Mouse (Mus musculus): ENCODE results near the gene Kcnc4. TPM values are rescaled to one million over a fixed set of nuclear protein-coding genes. Genes with fewer than 3 reads are reported as not detected.

Gene Kcnc4
- polyA plus RNA-seq, 1 experiment from 2014 or later, result 8.8 TPM

GRCm38 (mm10) chr3:107466577-107466976 lies 7.2 kb upstream of the Kcnc4 start:
- no peak overlapping the region for H3K27ac ChIP-seq (ENCODE audit: low read length)
- H3K27me3 ChIP-seq (ENCODE audit: control insufficient read depth, insufficient read depth, low read depth, low read length), result peaks cover 8% of the 10 kb centered on the region
- H3K9ac ChIP-seq (ENCODE audit: low read depth, low read length), result no peak overlapping the region
- ATAC-seq, result peak; percentile 40; the same call in 1 of the 2 replicates
- 2% methylated on average over 6 of the region's 6 CpGs for WGBS
- no peaks in the 10 kb centered on the region for H3K4me1 ChIP-seq (ENCODE audit: control insufficient read depth, insufficient read depth, low read length)
- no peaks in the 10 kb centered on the region for H3K9me3 ChIP-seq (replicated peaks; ENCODE audit: control insufficient read depth, low read length, poor library complexity, severe bottlenecking)
- H3K4me3 ChIP-seq (ENCODE audit: low read depth, low read length), result no peak overlapping the region
- no peak overlapping the region for H3K4me2 ChIP-seq (ENCODE audit: low read length)
- H3K36me3 ChIP-seq (ENCODE audit: control insufficient read depth, insufficient read depth, low read length), result no peaks in the 10 kb centered on the region

DNA sequence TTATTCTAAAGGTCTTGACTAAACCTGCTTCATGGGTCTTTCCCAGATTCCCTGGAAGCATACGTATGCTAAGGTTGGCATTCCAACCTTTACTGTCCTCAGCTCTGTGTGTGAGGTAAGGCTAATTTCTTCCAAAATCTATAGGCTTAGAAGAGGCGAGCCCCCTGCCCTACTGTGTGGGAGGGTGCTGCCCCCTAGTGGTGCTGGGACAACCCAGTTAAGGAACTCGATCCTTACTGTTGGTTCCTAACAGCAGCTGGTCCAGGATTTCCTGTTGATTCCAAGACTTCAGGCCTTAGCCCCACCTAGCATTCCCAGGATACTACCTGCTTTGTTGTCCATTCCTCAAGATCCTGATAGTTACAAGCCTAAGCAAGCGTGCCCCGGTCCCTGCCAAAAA lies 2.8 kb upstream of the Kcnc4 start:
- Histone ChIP-seq H3K4me2 (ENCODE audit: low read length) (no peak overlapping the region), H3K27ac (ENCODE audit: low read length) (no peak overlapping the region), H3K4me3 (ENCODE audit: low read depth, low read length) (no peak overlapping the region), H3K9me3 (replicated peaks; ENCODE audit: control insufficient read depth, low read length, poor library complexity, severe bottlenecking) (no peaks in the 10 kb centered on the region), H3K4me1 (ENCODE audit: control insufficient read depth, insufficient read depth, low read length) (peaks cover 10% of the 10 kb centered on the region), H3K36me3 (ENCODE audit: control insufficient read depth, insufficient read depth, low read length) (no peaks in the 10 kb centered on the region), H3K9ac (ENCODE audit: low read depth, low read length) (no peak overlapping the region), H3K27me3 (ENCODE audit: control insufficient read depth, insufficient read depth, low read depth, low read length) (peaks cover 28% of the 10 kb centered on the region)
- no peak for ATAC-seq
- whole genome bisulfite sequencing, result 13% methylated on average over 5 of the region's 5 CpGs

DNA sequence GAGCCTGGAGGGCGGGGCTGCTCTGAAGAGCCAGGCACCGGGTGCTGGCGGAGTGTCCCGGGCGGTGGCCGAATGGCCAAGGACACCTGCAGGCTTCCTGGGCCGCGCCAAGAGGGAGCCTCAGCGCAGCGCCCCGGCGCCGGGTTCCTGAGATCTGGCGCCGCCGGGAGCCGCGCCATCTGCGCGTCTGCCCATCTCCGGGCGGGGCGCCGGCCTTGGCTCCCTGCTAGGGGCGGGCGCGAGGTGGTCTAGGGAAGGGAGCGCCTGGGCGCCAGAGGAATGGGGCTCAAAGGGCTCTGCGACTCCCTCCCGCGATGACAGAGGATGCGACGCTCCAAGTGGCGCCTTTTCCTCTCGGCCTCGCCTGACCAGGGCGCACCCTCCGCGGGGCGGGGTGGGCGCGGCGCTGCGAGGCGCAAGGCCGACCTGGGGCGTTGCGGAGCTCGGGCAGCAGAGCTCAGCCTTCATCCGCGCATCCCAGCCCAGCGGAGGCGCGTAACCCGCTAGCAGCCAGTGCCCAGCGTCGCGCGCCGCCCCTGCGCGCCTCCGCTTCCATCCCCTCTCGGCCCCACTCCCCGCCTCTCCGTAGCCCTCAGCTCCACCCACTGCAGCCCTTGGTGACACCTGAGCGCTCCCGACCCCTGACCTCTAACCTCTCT lies 550 bp upstream of the Kcnc4 start:
- under 1% methylated on average over 62 of the region's 69 CpGs for WGBS
- Histone ChIP-seq H3K4me3 (ENCODE audit: low read depth, low read length) (peak overlapping the region; percentile 66), H3K4me1 (ENCODE audit: control insufficient read depth, insufficient read depth, low read length) (peaks cover 11% of the 10 kb centered on the region), H3K36me3 (ENCODE audit: control insufficient read depth, insufficient read depth, low read length) (no peaks in the 10 kb centered on the region), H3K27me3 (ENCODE audit: control insufficient read depth, insufficient read depth, low read depth, low read length) (peaks cover 36% of the 10 kb centered on the region), H3K9me3 (replicated peaks; ENCODE audit: control insufficient read depth, low read length, poor library complexity, severe bottlenecking) (no peaks in the 10 kb centered on the region), H3K9ac (ENCODE audit: low read depth, low read length) (peak overlapping the region; percentile 83), H3K27ac (ENCODE audit: low read length) (no peak overlapping the region), H3K4me2 (ENCODE audit: low read length) (peak overlapping the region; percentile 93)
- ATAC-seq, result peak; percentile 72

- Histone ChIP-seq H3K4me2 (ENCODE audit: low read length) (peak overlapping the region; percentile 93), H3K4me1 (ENCODE audit: control insufficient read depth, insufficient read depth, low read length) (peaks cover 11% of the 10 kb centered on the region), H3K36me3 (ENCODE audit: control insufficient read depth, insufficient read depth, low read length) (no peaks in the 10 kb centered on the region), H3K9ac (ENCODE audit: low read depth, low read length) (peak overlapping the region; percentile 83), H3K27ac (ENCODE audit: low read length) (no peak overlapping the region), H3K27me3 (ENCODE audit: control insufficient read depth, insufficient read depth, low read depth, low read length) (peaks cover 36% of the 10 kb centered on the region), H3K4me3 (ENCODE audit: low read depth, low read length) (peak overlapping the region; percentile 66), H3K9me3 (replicated peaks; ENCODE audit: control insufficient read depth, low read length, poor library complexity, severe bottlenecking) (no peaks in the 10 kb centered on the region)
- no peak; the same call in 1 of the 2 replicates for ATAC-seq
- 0% methylated on average over 46 of the region's 51 CpGs for WGBS
Measured at GRCm38 (mm10) chr3:107458528-107459195, 690 bp downstream of the Kcnc4 start.

- no peak overlapping the region for H3K27ac ChIP-seq (ENCODE audit: low read length)
Measured at GRCm38 (mm10) chr3:107458104-107458503, 1.2 kb downstream of the Kcnc4 start.

GRCm38 (mm10) chr3:107454280-107454679 lies 5.1 kb downstream of the Kcnc4 start:
- Histone ChIP-seq H3K9me3 (replicated peaks; ENCODE audit: control insufficient read depth, low read length, poor library complexity, severe bottlenecking) (no peaks in the 10 kb centered on the region), H3K4me1 (ENCODE audit: control insufficient read depth, insufficient read depth, low read length) (peaks cover 11% of the 10 kb centered on the region), H3K4me3 (ENCODE audit: low read depth, low read length) (no peak overlapping the region), H3K27ac (ENCODE audit: low read length) (no peak overlapping the region), H3K27me3 (ENCODE audit: control insufficient read depth, insufficient read depth, low read depth, low read length) (peaks cover 16% of the 10 kb centered on the region), H3K4me2 (ENCODE audit: low read length) (no peak overlapping the region), H3K36me3 (ENCODE audit: control insufficient read depth, insufficient read depth, low read length) (no peaks in the 10 kb centered on the region), H3K9ac (ENCODE audit: low read depth, low read length) (no peak overlapping the region)
- ATAC-seq, result no peak
- 83% methylated on average over 4 of the region's 4 CpGs for WGBS

More at GRCm38 (mm10) chr3:107458104-107458503, 1.2 kb downstream of the Kcnc4 start:
- no peak for ATAC-seq
- 3% methylated on average over 20 of the region's 23 CpGs for WGBS
- H3K36me3 ChIP-seq (ENCODE audit: control insufficient read depth, insufficient read depth, low read length), result no peaks in the 10 kb centered on the region
- H3K4me3 ChIP-seq (ENCODE audit: low read depth, low read length), result peak overlapping the region; percentile 66
- peak overlapping the region; percentile 93 for H3K4me2 ChIP-seq (ENCODE audit: low read length)
- peaks cover 34% of the 10 kb centered on the region for H3K27me3 ChIP-seq (ENCODE audit: control insufficient read depth, insufficient read depth, low read depth, low read length)
- H3K9me3 ChIP-seq (replicated peaks; ENCODE audit: control insufficient read depth, low read length, poor library complexity, severe bottlenecking), result no peaks in the 10 kb centered on the region
- peak overlapping the region; percentile 83 for H3K9ac ChIP-seq (ENCODE audit: low read depth, low read length)
- peaks cover 11% of the 10 kb centered on the region for H3K4me1 ChIP-seq (ENCODE audit: control insufficient read depth, insufficient read depth, low read length)

DNA sequence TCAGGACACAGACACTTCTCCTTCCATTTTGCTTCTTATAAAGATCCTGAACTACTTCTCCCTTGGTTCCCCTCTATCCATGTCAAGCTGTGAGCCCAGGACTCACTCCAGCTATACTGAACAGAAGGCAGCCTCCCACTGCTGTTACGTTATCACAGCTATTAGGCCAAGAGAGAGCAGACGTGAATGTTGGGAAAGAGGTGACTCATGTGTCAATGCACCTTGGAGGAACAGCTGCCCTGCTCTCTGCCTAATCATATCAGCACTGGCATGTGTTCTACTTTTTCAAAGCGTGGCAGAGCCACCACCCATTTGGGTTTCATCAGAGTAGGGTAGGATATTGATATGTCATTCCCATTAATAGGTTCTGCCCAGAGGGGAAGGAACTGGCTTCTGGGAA lies 12.5 kb downstream of the Kcnc4 start:
- no peaks in the 10 kb centered on the region for H3K9me3 ChIP-seq (replicated peaks; ENCODE audit: control insufficient read depth, low read length, poor library complexity, severe bottlenecking)
- H3K4me3 ChIP-seq (ENCODE audit: low read depth, low read length), result no peak overlapping the region
- H3K36me3 ChIP-seq (ENCODE audit: control insufficient read depth, insufficient read depth, low read length), result no peaks in the 10 kb centered on the region
- ATAC-seq, result no peak
- WGBS, result 84% methylated on average over 3 of the region's 3 CpGs
- no peak overlapping the region for H3K9ac ChIP-seq (ENCODE audit: low read depth, low read length)
- no peak overlapping the region for H3K4me2 ChIP-seq (ENCODE audit: low read length)
- H3K27ac ChIP-seq (ENCODE audit: low read length), result no peak overlapping the region
- H3K27me3 ChIP-seq (ENCODE audit: control insufficient read depth, insufficient read depth, low read depth, low read length), result no peaks in the 10 kb centered on the region
- no peaks in the 10 kb centered on the region for H3K4me1 ChIP-seq (ENCODE audit: control insufficient read depth, insufficient read depth, low read length)

GRCm38 (mm10) chr3:107443866-107444265 lies 15.5 kb downstream of the Kcnc4 start:
- Histone ChIP-seq H3K9ac (ENCODE audit: low read depth, low read length) (no peak overlapping the region), H3K27ac (ENCODE audit: low read length) (no peak overlapping the region), H3K9me3 (replicated peaks; ENCODE audit: control insufficient read depth, low read length, poor library complexity, severe bottlenecking) (no peaks in the 10 kb centered on the region), H3K27me3 (ENCODE audit: control insufficient read depth, insufficient read depth, low read depth, low read length) (no peaks in the 10 kb centered on the region), H3K36me3 (ENCODE audit: control insufficient read depth, insufficient read depth, low read length) (peaks cover 2% of the 10 kb centered on the region), H3K4me3 (ENCODE audit: low read depth, low read length) (no peak overlapping the region), H3K4me2 (ENCODE audit: low read length) (no peak overlapping the region), H3K4me1 (ENCODE audit: control insufficient read depth, insufficient read depth, low read length) (no peaks in the 10 kb centered on the region)
- WGBS, result 83% methylated on average over 5 of the region's 5 CpGs
- no peak for ATAC-seq

- H3K27ac ChIP-seq (ENCODE audit: low read length), result no peak overlapping the region
- peaks cover 5% of the 10 kb centered on the region for H3K36me3 ChIP-seq (ENCODE audit: control insufficient read depth, insufficient read depth, low read length)
- no peak overlapping the region for H3K4me2 ChIP-seq (ENCODE audit: low read length)
- ATAC-seq, result 0 out of 2 replicates have a peak, but pooled peaks have one; percentile 30
- no peaks in the 10 kb centered on the region for H3K4me1 ChIP-seq (ENCODE audit: control insufficient read depth, insufficient read depth, low read length)
- no peaks in the 10 kb centered on the region for H3K27me3 ChIP-seq (ENCODE audit: control insufficient read depth, insufficient read depth, low read depth, low read length)
- no peak overlapping the region for H3K9ac ChIP-seq (ENCODE audit: low read depth, low read length)
- no peak overlapping the region for H3K4me3 ChIP-seq (ENCODE audit: low read depth, low read length)
- H3K9me3 ChIP-seq (replicated peaks; ENCODE audit: control insufficient read depth, low read length, poor library complexity, severe bottlenecking), result no peaks in the 10 kb centered on the region
- 84% methylated on average over 11 of the region's 11 CpGs for WGBS
Measured at GRCm38 (mm10) chr3:107442191-107442590, 17.2 kb downstream of the Kcnc4 start.

Measured in midbrain, embryonic 16.5 days (tissue).